Mouse (Mus musculus): Measurements from ENCODE around the gene Tcf7l2. TPM values are rescaled to one million over a fixed set of nuclear protein-coding genes. Genes with fewer than 3 reads are reported as not detected.

Tcf7l2 gene
- polyA plus RNA-seq, 1 experiment = 2.8 TPM

GRCm38 (mm10) chr19:55870825-55871224 is 129.2 kb downstream of the Tcf7l2 start:
- H3K36me3 ChIP-seq (ENCODE audit: control insufficient read depth) = peaks cover 2% of the 10 kb centered on the region
- TF ChIP-seq TAL1 (IDR thresholded peaks at IDR 0.05; ENCODE audit: low read length) (no peak), GATA1 (IDR thresholded peaks at IDR 0.05; ENCODE audit: low read length) (no peak)
- H3K4me1 ChIP-seq (ENCODE audit: control insufficient read depth) = peaks cover 78% of the 10 kb centered on the region
- no peak overlapping the region for H3K4me3 ChIP-seq (replicated peaks)
- no peaks in the 10 kb centered on the region for H3K9me3 ChIP-seq (ENCODE audit: control insufficient read depth, low read length)
- H3K27me3 ChIP-seq (ENCODE audit: control insufficient read depth) = no peaks in the 10 kb centered on the region

GRCm38 (mm10) chr19:55871496-55871895 is 129.9 kb downstream of the Tcf7l2 start:
- Histone ChIP-seq H3K36me3 (ENCODE audit: control insufficient read depth) (peaks cover 2% of the 10 kb centered on the region), H3K9me3 (ENCODE audit: control insufficient read depth, low read length) (no peaks in the 10 kb centered on the region), H3K4me1 (ENCODE audit: control insufficient read depth) (peaks cover 77% of the 10 kb centered on the region), H3K27me3 (ENCODE audit: control insufficient read depth) (no peaks in the 10 kb centered on the region), H3K4me3 (replicated peaks) (no peak overlapping the region)
- TF ChIP-seq GATA1 (IDR thresholded peaks at IDR 0.05; ENCODE audit: low read length) = no peak
- no peak for TF ChIP-seq TAL1 (IDR thresholded peaks at IDR 0.05; ENCODE audit: low read length)

DNA sequence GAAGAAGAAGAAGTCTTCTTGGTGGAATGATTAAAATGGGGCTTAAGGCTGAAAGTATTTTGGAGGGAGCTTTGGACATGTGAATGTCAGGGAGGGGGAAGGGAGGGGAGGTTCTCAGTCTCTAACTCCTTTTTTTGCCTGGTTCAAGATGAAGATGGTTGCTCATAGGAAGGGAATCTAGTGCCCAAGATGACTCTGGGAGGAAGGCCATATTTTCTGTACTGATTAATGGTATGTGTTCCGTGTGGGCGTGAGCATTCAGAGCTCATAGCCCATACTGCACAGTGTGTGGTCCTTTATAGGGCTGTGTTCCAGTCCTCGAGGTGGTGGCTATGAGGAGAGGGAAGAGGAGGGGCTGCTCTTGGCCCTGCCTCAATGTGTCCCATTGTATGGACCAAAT is 131.6 kb downstream of the Tcf7l2 start:
- Histone ChIP-seq H3K9me3 (ENCODE audit: control insufficient read depth, low read length) (no peaks in the 10 kb centered on the region), H3K4me3 (replicated peaks) (no peak overlapping the region), H3K27me3 (ENCODE audit: control insufficient read depth) (no peaks in the 10 kb centered on the region), H3K4me1 (ENCODE audit: control insufficient read depth) (peaks cover 67% of the 10 kb centered on the region), H3K36me3 (ENCODE audit: control insufficient read depth) (peaks cover 2% of the 10 kb centered on the region)
- TF ChIP-seq GATA1 (IDR thresholded peaks at IDR 0.05; ENCODE audit: low read length) = no peak
- TF ChIP-seq TAL1 (IDR thresholded peaks at IDR 0.05; ENCODE audit: low read length) = no peak

- Histone ChIP-seq H3K27me3 (ENCODE audit: control insufficient read depth) (peaks cover 12% of the 10 kb centered on the region), H3K9me3 (ENCODE audit: control insufficient read depth, low read length) (no peaks in the 10 kb centered on the region), H3K4me1 (ENCODE audit: control insufficient read depth) (peaks cover 38% of the 10 kb centered on the region), H3K4me3 (replicated peaks) (no peak overlapping the region), H3K36me3 (ENCODE audit: control insufficient read depth) (no peaks in the 10 kb centered on the region; the same call in 1 of the 2 replicates)
- TF ChIP-seq TAL1 (IDR thresholded peaks at IDR 0.05; ENCODE audit: low read length) (no peak), GATA1 (IDR thresholded peaks at IDR 0.05; ENCODE audit: low read length) (no peak)
Observed at GRCm38 (mm10) chr19:55876501-55876900, 134.9 kb downstream of the Tcf7l2 start.

- Histone ChIP-seq H3K4me3 (replicated peaks) (no peak overlapping the region), H3K36me3 (ENCODE audit: control insufficient read depth) (no peaks in the 10 kb centered on the region; the same call in 1 of the 2 replicates), H3K9me3 (ENCODE audit: control insufficient read depth, low read length) (no peaks in the 10 kb centered on the region), H3K27me3 (ENCODE audit: control insufficient read depth) (peaks cover 12% of the 10 kb centered on the region), H3K4me1 (ENCODE audit: control insufficient read depth) (peaks cover 29% of the 10 kb centered on the region)
- TF ChIP-seq GATA1 (IDR thresholded peaks at IDR 0.05; ENCODE audit: low read length) (no peak), TAL1 (IDR thresholded peaks at IDR 0.05; ENCODE audit: low read length) (no peak)
Observed at GRCm38 (mm10) chr19:55877404-55877915, 135.8 kb downstream of the Tcf7l2 start.

- Histone ChIP-seq H3K9me3 (ENCODE audit: control insufficient read depth, low read length) (no peaks in the 10 kb centered on the region), H3K36me3 (ENCODE audit: control insufficient read depth) (no peaks in the 10 kb centered on the region), H3K27me3 (ENCODE audit: control insufficient read depth) (peaks cover 33% of the 10 kb centered on the region), H3K4me1 (ENCODE audit: control insufficient read depth) (peaks cover 14% of the 10 kb centered on the region), H3K4me3 (replicated peaks) (no peak overlapping the region)
- TF ChIP-seq GATA1 (IDR thresholded peaks at IDR 0.05; ENCODE audit: low read length) = no peak
- no peak for TF ChIP-seq TAL1 (IDR thresholded peaks at IDR 0.05; ENCODE audit: low read length)
Observed at GRCm38 (mm10) chr19:55880664-55881359, 139.2 kb downstream of the Tcf7l2 start.

DNA sequence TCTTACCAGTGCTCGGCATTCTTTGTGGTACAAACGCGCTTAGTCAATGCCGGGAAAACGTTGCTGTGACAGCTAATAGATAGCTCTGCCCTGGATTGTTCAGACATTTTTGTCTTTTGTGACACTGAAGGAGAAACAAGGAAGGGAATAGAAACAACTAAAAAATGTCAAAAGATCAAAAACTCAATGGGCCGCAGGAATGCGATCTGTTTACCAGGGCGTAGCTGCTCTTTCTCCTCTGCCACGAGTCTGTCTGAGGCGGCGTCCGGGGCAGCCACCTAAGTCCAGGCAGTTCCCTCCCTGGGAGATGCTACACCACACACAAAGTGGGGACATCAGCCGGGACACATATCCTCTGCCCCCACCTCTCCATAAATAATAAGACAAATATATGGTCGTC is 144.9 kb downstream of the Tcf7l2 start:
- Histone ChIP-seq H3K4me1 (ENCODE audit: control insufficient read depth) (no peaks in the 10 kb centered on the region), H3K9me3 (ENCODE audit: control insufficient read depth, low read length) (no peaks in the 10 kb centered on the region), H3K36me3 (ENCODE audit: control insufficient read depth) (no peaks in the 10 kb centered on the region), H3K27me3 (ENCODE audit: control insufficient read depth) (peaks cover 32% of the 10 kb centered on the region), H3K4me3 (replicated peaks) (no peak overlapping the region)
- no peak for TF ChIP-seq GATA1 (IDR thresholded peaks at IDR 0.05; ENCODE audit: low read length)
- no peak for TF ChIP-seq TAL1 (IDR thresholded peaks at IDR 0.05; ENCODE audit: low read length)

DNA sequence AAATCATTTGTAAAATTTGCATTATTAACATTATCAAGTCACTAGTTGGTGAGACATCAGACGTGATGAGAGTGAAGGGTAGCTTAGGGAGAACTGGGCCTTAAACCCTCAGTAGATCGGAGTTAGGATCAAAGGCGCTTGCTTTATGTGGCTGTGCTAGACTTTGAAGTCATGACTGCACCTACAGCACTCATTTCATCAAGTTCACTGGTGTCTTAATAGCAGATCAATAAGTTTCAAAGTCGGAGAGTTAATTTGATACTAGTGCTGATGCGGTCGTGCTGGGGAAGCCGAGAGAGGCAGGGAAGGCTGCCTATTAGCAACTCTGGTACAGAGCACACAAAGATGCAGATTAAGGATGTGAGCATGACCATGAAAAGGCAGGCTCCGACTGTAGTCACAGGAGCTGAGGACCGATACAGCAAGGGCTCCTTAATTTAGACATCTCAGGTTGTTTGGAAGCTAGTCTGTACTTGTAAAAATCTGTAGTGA is 150.1 kb downstream of the Tcf7l2 start:
- Histone ChIP-seq H3K27me3 (ENCODE audit: control insufficient read depth) (peaks cover 60% of the 10 kb centered on the region), H3K36me3 (ENCODE audit: control insufficient read depth) (no peaks in the 10 kb centered on the region), H3K4me3 (replicated peaks) (no peak overlapping the region), H3K9me3 (ENCODE audit: control insufficient read depth, low read length) (peaks cover 7% of the 10 kb centered on the region; the same call in 1 of the 2 replicates), H3K4me1 (ENCODE audit: control insufficient read depth) (peaks cover 7% of the 10 kb centered on the region)
- TF ChIP-seq GATA1 (IDR thresholded peaks at IDR 0.05; ENCODE audit: low read length) (no peak), TAL1 (IDR thresholded peaks at IDR 0.05; ENCODE audit: low read length) (no peak)

GRCm38 (mm10) chr19:55893557-55893956 is 151.9 kb downstream of the Tcf7l2 start:
- Histone ChIP-seq H3K4me1 (ENCODE audit: control insufficient read depth) (peaks cover 7% of the 10 kb centered on the region), H3K27me3 (ENCODE audit: control insufficient read depth) (peaks cover 78% of the 10 kb centered on the region), H3K4me3 (replicated peaks) (no peak overlapping the region), H3K36me3 (ENCODE audit: control insufficient read depth) (no peaks in the 10 kb centered on the region), H3K9me3 (ENCODE audit: control insufficient read depth, low read length) (peaks cover 7% of the 10 kb centered on the region; the same call in 1 of the 2 replicates)
- no peak for TF ChIP-seq GATA1 (IDR thresholded peaks at IDR 0.05; ENCODE audit: low read length)
- no peak for TF ChIP-seq TAL1 (IDR thresholded peaks at IDR 0.05; ENCODE audit: low read length)
